Mouse (Mus musculus) E14TG2a.4 (cell line): ENCODE measurements at regions not wholly inside any gene's neighbourhood (a gene's known extent, or its start where the extent isn't known, plus 50 kb on each side); places are given as distances from the start of the nearest gene placed in this dataset.

Experiments used
- H3K27me3 ChIP-seq: 2 replicates; pipeline ENCODE4 v1.6.1; 2014; ENCODE audit warnings: low read length, control low read depth; ENCODE audit not compliant: insufficient read depth
- H3K36me3 ChIP-seq: 2 replicates; pipeline ENCODE4 v1.6.1; 2014; ENCODE audit warnings: low read length, control low read depth; ENCODE audit not compliant: insufficient read depth
- H3K4me1 ChIP-seq: replicated peaks from 2 replicates; pipeline ENCODE4 v1.6.1; 2014; ENCODE audit warnings: low read depth, low read length, control low read depth
- H3K4me3 ChIP-seq: replicated peaks from 2 replicates; pipeline ENCODE4 v1.5.1; 2014; ENCODE audit warnings: mild to moderate bottlenecking, low read length
- H3K9me3 ChIP-seq: 2 replicates; pipeline ENCODE4 v1.6.1; 2014; ENCODE audit warnings: low read length, control low read depth
- CTCF ChIP-seq: conservative IDR thresholded peaks from 2 replicates; pipeline ENCODE4 v1.5.1; 2014; ENCODE audit warnings: low read length
- NANOG ChIP-seq: IDR thresholded peaks from 2 replicates; pipeline ENCODE4 v1.6.1; 2014; ENCODE audit warnings: borderline replicate concordance, low read length, mixed read lengths
- POU5F1 ChIP-seq: IDR thresholded peaks from 2 replicates; pipeline ENCODE4 v1.6.1; 2014; ENCODE audit warnings: low read length, borderline replicate concordance

DNA sequence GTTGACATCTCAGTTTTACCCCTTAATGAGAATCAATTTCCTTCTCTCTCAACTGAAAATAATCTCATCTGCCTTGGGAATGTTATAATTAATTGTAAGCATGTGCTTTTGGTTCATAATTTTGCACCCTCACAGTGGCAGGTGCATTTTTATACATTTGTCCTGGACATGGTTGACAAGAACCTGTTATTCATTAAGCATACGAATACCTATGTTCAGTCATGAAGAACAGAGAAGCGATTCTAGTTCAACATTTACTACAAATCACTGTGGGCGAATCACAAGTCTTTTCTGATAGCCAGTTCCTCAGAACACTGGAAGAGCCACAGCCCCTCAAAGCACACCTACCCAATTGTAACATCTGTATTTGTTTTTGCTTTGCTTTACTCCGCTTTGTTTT, 487.3 kb upstream of the Cblb start:
- Histone ChIP-seq H3K4me1 (no peaks in the 10 kb centered on the region), H3K9me3 (no peaks in the 10 kb centered on the region), H3K36me3 (no peaks in the 10 kb centered on the region), H3K27me3 (no peaks in the 10 kb centered on the region), H3K4me3 (no peak overlapping the region)
- TF ChIP-seq CTCF (no peak), NANOG (no peak), POU5F1 (no peak)

DNA sequence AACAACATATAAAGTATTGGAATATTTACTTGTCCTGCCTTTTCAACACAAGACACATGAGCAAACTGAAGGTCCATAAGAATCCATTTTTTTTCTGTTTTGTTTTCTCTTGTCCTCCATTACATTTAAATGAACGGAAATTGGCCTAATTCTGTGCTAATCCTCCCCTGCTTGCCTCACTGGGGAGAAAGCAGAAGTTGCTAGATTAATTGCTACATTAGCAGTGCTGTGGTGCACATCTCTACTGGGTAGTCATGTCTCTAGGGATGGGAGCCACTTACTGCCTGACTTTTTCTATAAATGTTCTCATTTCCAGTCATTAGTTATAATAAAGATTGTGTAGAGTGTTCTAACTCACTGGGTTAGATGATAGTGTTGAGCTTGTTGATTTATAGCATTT, 484.0 kb upstream of the Cblb start:
- Histone ChIP-seq H3K4me3 (no peak overlapping the region), H3K36me3 (no peaks in the 10 kb centered on the region), H3K27me3 (no peaks in the 10 kb centered on the region), H3K4me1 (no peaks in the 10 kb centered on the region), H3K9me3 (no peaks in the 10 kb centered on the region)
- TF ChIP-seq NANOG (no peak), POU5F1 (no peak), CTCF (no peak)

DNA sequence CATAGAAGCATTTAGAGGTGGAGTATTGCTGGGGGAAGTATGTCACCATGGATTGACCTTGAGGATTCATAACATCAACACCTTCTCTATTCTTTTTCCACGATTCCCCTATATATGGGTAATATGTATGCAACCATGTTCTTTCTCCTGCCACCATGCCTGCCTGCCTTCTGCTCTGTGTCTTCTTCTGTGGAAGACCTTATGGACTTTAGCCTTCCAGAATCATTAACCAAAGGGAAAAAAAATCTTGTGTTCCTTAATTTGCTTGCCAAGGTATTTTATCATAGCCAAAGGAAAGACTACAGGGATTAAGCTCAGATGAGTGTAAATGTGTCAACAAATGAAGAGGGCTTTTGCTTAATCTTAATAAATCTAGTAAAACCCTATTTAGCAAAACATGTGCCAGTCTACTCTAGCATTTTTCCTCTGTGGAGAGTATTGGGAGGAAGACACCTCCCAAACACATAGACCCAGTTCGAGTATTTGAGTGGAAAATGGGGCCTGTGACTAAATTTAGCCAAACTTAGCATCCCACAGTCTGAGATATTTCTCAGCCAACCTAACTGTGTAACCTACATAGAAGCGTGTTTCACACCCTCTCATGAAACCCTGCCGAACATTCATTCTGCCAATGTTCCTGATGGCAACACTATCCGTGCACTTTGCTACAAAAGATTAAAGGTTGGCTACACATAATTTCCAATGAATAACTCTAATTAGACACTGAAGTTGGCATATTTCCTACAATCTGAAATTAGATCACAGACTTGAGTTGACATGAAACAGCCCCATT, 468.0 kb upstream of the Cblb start:
- Histone ChIP-seq H3K4me3 (no peak overlapping the region), H3K36me3 (no peaks in the 10 kb centered on the region), H3K9me3 (peaks cover 13% of the 10 kb centered on the region), H3K27me3 (no peaks in the 10 kb centered on the region), H3K4me1 (no peaks in the 10 kb centered on the region)
- no peak for TF ChIP-seq CTCF

DNA sequence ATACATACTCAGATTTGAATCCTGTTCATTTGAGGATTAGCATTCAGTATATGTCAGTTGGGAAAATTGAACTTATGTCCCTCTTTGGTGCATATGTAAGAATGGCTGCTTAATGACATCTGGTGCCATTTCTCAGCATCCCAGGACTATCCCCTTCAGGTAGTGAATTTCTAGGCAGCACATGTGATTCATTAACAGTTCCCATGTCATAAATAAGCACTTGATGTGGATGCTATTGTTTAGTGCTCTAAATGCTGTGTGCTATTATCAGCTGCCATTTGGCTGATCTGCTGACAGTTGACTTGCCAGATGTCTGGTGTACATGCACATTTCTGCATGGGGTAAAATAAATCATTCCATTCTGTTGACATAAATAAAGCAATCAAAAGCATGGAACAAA, 467.0 kb upstream of the Cblb start:
- Histone ChIP-seq H3K4me3 (no peak overlapping the region), H3K4me1 (no peaks in the 10 kb centered on the region), H3K27me3 (no peaks in the 10 kb centered on the region), H3K9me3 (peaks cover 13% of the 10 kb centered on the region), H3K36me3 (no peaks in the 10 kb centered on the region)
- TF ChIP-seq CTCF (no peak), POU5F1 (no peak), NANOG (no peak)

DNA sequence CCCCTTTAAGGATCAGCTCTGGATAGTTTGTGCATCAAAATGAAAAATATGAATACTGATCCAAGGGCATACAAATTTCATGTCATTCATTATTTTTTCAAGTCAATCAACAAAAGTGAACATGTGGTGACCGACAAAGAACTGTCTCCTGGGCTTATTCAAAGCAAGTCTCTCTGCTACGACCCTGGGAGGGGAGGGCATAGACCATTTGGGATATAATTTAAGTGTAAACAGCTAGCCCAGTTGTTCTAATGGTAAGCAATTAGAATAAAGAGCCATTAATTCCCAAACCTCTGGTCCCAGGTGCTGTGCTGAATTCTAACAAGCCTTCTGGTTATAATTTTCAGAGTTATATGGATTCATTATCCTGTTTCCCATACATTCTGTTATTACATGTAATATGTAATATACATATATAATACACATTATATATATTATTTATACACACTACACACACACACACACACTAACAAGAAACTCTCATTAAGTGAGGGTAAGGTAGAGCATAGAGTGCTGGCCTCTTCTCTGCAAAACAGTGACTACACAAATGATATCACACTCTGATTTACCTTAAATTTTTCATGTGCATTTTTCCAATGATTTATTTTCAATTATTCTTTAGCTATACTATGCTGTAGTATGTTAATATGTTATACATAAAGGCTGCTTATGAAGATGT, 453.0 kb upstream of the Cblb start:
- H3K4me1 ChIP-seq, result no peaks in the 10 kb centered on the region
- H3K36me3 ChIP-seq, result no peaks in the 10 kb centered on the region
- H3K9me3 ChIP-seq, result peaks cover 20% of the 10 kb centered on the region; the same call in 1 of the 2 replicates
- no peaks in the 10 kb centered on the region for H3K27me3 ChIP-seq
- no peak overlapping the region for H3K4me3 ChIP-seq
- TF ChIP-seq NANOG, result no peak
- TF ChIP-seq POU5F1, result no peak
- TF ChIP-seq CTCF, result no peak

DNA sequence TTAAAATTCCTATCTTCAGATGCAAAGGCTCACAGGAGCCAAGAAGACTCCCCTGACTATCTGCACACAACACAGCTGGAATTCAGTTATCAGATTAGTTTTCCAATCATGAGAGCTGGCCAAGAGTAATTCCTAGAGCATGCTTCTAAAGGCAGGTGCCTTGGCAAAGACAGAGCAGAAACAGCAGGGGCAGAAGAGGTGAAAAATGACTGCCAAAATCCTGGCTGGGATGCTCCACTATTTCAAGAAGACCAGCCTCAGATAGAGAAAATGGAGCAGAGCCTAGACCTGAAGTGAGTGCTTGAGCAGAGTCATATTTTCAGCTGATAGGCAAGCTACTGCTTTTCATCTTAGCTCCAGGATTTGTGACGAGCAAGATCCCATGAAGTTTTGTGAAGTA, 450.5 kb upstream of the Cblb start:
- no peaks in the 10 kb centered on the region for H3K4me1 ChIP-seq
- TF ChIP-seq POU5F1 (no peak), CTCF (no peak), NANOG (no peak)
- peaks cover 8% of the 10 kb centered on the region; the same call in 1 of the 2 replicates for H3K27me3 ChIP-seq
- no peak overlapping the region for H3K4me3 ChIP-seq
- H3K9me3 ChIP-seq, result peaks cover 20% of the 10 kb centered on the region; the same call in 1 of the 2 replicates
- no peaks in the 10 kb centered on the region for H3K36me3 ChIP-seq

DNA sequence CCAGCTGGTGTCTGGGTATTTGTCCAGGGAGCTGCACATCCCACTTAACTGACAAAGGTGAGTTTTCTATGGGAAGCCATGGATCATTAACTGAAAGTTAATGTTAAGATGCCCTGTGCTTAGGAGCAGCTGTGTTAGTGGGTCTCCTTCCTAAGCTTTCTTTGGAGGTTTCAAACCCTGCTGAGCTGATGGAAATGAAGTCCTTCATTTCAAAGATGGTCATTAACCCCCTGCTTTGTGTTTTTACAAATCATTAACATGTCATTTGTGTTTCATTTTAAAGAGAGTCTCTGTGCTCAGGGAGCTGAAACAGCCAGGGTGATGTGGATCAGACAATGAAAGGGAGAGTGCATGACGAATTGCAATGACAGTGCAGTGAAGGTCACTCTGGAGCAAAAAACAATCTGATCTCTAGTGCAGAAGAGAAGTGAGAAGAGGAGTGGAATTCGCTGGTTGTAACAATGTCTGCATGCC, 441.1 kb upstream of the Cblb start:
- no peak for TF ChIP-seq POU5F1
- TF ChIP-seq NANOG, result peak; percentile 90
- Histone ChIP-seq H3K4me1 (no peaks in the 10 kb centered on the region), H3K4me3 (no peak overlapping the region), H3K27me3 (peaks cover 12% of the 10 kb centered on the region), H3K9me3 (no peaks in the 10 kb centered on the region), H3K36me3 (no peaks in the 10 kb centered on the region)

DNA sequence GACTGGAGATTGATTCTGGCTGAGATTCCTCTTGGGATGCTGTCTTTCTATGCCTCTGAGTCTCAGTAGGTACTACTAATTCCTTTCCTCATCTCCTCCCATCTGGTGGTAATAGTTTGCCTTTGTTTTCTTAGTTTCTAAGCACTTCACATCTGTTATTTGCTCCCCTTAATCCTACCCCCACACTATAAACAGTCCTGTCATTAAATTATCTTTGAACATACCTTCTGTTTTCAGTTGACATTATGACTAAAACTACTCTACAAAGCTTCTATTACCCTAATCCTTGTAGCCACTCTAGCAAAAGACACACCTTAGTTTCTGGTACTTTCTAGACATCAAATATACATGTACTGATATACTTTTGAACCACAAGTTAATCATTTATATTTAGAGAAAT, 413.4 kb upstream of the Cblb start:
- no peaks in the 10 kb centered on the region for H3K27me3 ChIP-seq
- H3K36me3 ChIP-seq, result no peaks in the 10 kb centered on the region
- H3K4me3 ChIP-seq, result no peak overlapping the region
- TF ChIP-seq NANOG (no peak), POU5F1 (no peak)
- no peaks in the 10 kb centered on the region for H3K4me1 ChIP-seq
- no peaks in the 10 kb centered on the region for H3K9me3 ChIP-seq

DNA sequence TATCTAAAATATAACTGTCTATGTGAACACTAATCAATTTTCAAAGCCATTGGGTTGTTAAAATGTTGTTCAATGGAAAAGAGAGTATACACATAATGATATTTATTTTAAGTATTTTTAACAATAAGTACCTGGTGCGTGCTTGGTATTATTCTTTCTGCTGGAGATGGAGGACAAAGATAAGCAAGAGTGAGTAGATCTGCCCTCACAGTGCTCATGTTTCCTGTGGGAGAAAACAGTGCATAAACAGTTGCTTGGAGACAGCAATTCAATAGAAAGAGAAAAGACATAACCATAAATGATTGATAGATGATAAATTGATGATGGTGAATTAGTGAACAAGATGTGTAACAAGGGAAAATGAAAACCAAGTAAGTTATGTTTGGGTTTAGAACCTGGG, 384.4 kb upstream of the Cblb start:
- Histone ChIP-seq H3K27me3 (no peaks in the 10 kb centered on the region), H3K4me3 (no peak overlapping the region), H3K36me3 (no peaks in the 10 kb centered on the region), H3K4me1 (no peaks in the 10 kb centered on the region), H3K9me3 (peaks cover 17% of the 10 kb centered on the region)
- no peak for TF ChIP-seq NANOG
- no peak for TF ChIP-seq POU5F1
- no peak for TF ChIP-seq CTCF
